Mouse (Mus musculus) bone marrow macrophage, adult 2 months (primary cell): Measurements from ENCODE around the gene Cnga3.

Source experiments
- CTCF ChIP-seq: IDR thresholded peaks from 2 replicates; pipeline ENCODE4 v1.5.1; 2012; ENCODE audit warnings: low read depth, mild to moderate bottlenecking, low read length, moderate library complexity
- POLR2A ChIP-seq: IDR thresholded peaks from 2 replicates; pipeline ENCODE4 v1.6.1; 2012; ENCODE audit warnings: mild to moderate bottlenecking, low read depth, low read length, borderline replicate concordance

DNA sequence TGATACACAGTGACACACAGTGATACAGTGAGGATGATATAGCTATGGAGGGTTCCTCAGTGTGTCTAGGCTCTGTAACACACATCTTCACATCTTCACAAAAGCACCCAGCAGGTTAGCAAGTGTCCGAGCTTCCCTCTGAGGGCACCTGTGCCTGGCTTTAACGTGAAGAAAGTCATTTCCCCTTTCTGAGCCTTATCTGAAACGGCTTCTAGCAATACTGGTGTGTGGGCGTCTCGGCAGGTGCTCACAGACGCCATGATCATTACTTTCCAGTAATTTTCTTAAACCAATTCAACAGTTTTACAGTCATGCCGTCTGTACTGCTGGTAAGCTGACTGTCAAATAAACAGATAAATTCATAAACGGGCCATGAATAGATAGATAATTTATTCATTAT, 28.0 kb downstream of the Cnga3 start:
- no peak for TF ChIP-seq POLR2A
- no peak for TF ChIP-seq CTCF
